Mouse (Mus musculus) lung, adult 2 months (tissue): ENCODE results near the gene Morn3.

ENCODE experiments used
- CTCF ChIP-seq: fragments of 200-500 bp; IDR thresholded peaks from 2 replicates; pipeline ENCODE4 v1.5.1; 2011; ENCODE audit warnings: mild to moderate bottlenecking, low read length, control low read depth; ENCODE audit not compliant: insufficient read depth
- POLR2A ChIP-seq: fragments of 200-500 bp; IDR thresholded peaks from 2 replicates; pipeline ENCODE4 v1.6.1; 2011; ENCODE audit warnings: low read depth, mild to moderate bottlenecking, control low read depth, low read length, borderline replicate concordance; ENCODE audit errors: extremely low read depth

GRCm38 (mm10) chr5:123083340-123084050 is 36.7 kb upstream of the Morn3 start:
- no peak for TF ChIP-seq POLR2A
- TF ChIP-seq CTCF, result no peak
